Mouse (Mus musculus): ENCODE measurements around the gene Kcna2. TPM values are rescaled to one million over a fixed set of nuclear protein-coding genes. Genes with fewer than 3 reads are reported as not detected.

The Kcna2 gene
- polyA plus RNA-seq, 1 experiment from 2014 or later: 0.13 TPM

GRCm38 (mm10) chr3:107129251-107129650, 28.3 kb downstream of the Kcna2 start:
- H3K4me3 ChIP-seq: no peak overlapping the region
- WGBS: 61% methylated on average over 2 of the region's 2 CpGs
- ATAC-seq (ENCODE audit: insufficient number of reproducible peaks, insufficient read depth, low FRiP score, low TSS enrichment): no peak

GRCm38 (mm10) chr3:107130661-107131326, 29.8 kb downstream of the Kcna2 start:
- 76% methylated on average over 4 of the region's 4 CpGs for WGBS
- no peaks in the 10 kb centered on the region for H3K36me3 ChIP-seq
- no peaks in the 10 kb centered on the region for H3K27me3 ChIP-seq
- no peak overlapping the region for H3K9ac ChIP-seq
- no peak overlapping the region for H3K4me2 ChIP-seq (replicated peaks)
- no peak overlapping the region for H3K27ac ChIP-seq
- no peak for ATAC-seq (ENCODE audit: insufficient number of reproducible peaks, insufficient read depth, low FRiP score, low TSS enrichment)
- H3K9me3 ChIP-seq: no peaks in the 10 kb centered on the region
- no peaks in the 10 kb centered on the region for H3K4me1 ChIP-seq
- H3K4me3 ChIP-seq: no peak overlapping the region

More at GRCm38 (mm10) chr3:107129251-107129650, 28.3 kb downstream of the Kcna2 start:
- H3K27ac ChIP-seq: no peak overlapping the region
- no peak overlapping the region for H3K9ac ChIP-seq
- H3K9me3 ChIP-seq: no peaks in the 10 kb centered on the region
- no peaks in the 10 kb centered on the region for H3K36me3 ChIP-seq
- no peak overlapping the region for H3K4me2 ChIP-seq (replicated peaks)
- H3K27me3 ChIP-seq: no peaks in the 10 kb centered on the region
- H3K4me1 ChIP-seq: no peaks in the 10 kb centered on the region

GRCm38 (mm10) chr3:107131846-107132245, 30.9 kb downstream of the Kcna2 start:
- Histone ChIP-seq H3K4me2 (replicated peaks) (no peak overlapping the region), H3K9me3 (no peaks in the 10 kb centered on the region), H3K36me3 (no peaks in the 10 kb centered on the region), H3K4me1 (no peaks in the 10 kb centered on the region), H3K9ac (no peak overlapping the region), H3K4me3 (no peak overlapping the region), H3K27ac (no peak overlapping the region), H3K27me3 (no peaks in the 10 kb centered on the region)
- WGBS: 70% methylated on average over 6 of the region's 6 CpGs
- ATAC-seq (ENCODE audit: insufficient number of reproducible peaks, insufficient read depth, low FRiP score, low TSS enrichment): no peak

GRCm38 (mm10) chr3:107132651-107133050, 31.7 kb downstream of the Kcna2 start:
- Histone ChIP-seq H3K4me2 (replicated peaks) (no peak overlapping the region), H3K9ac (no peak overlapping the region), H3K4me3 (no peak overlapping the region), H3K9me3 (no peaks in the 10 kb centered on the region), H3K36me3 (no peaks in the 10 kb centered on the region), H3K4me1 (no peaks in the 10 kb centered on the region), H3K27me3 (no peaks in the 10 kb centered on the region), H3K27ac (no peak overlapping the region)
- WGBS: 89% methylated on average over 6 of the region's 6 CpGs
- ATAC-seq (ENCODE audit: insufficient number of reproducible peaks, insufficient read depth, low FRiP score, low TSS enrichment): no peak

GRCm38 (mm10) chr3:107134457-107134856, 33.5 kb downstream of the Kcna2 start:
- H3K4me2 ChIP-seq (replicated peaks): no peak overlapping the region
- no peak overlapping the region for H3K27ac ChIP-seq
- WGBS: 66% methylated on average over 3 of the region's 3 CpGs

GRCm38 (mm10) chr3:107147126-107147525, 46.2 kb downstream of the Kcna2 start:
- Histone ChIP-seq H3K4me3 (no peak overlapping the region), H3K4me1 (no peaks in the 10 kb centered on the region), H3K9ac (no peak overlapping the region), H3K4me2 (replicated peaks) (no peak overlapping the region), H3K27ac (no peak overlapping the region), H3K9me3 (no peaks in the 10 kb centered on the region), H3K36me3 (no peaks in the 10 kb centered on the region), H3K27me3 (no peaks in the 10 kb centered on the region)
- ATAC-seq (ENCODE audit: insufficient number of reproducible peaks, insufficient read depth, low FRiP score, low TSS enrichment): no peak
- WGBS: 74% methylated on average over 7 of the region's 7 CpGs

More at GRCm38 (mm10) chr3:107134457-107134856, 33.5 kb downstream of the Kcna2 start:
- ATAC-seq (ENCODE audit: insufficient number of reproducible peaks, insufficient read depth, low FRiP score, low TSS enrichment): no peak
- H3K36me3 ChIP-seq: no peaks in the 10 kb centered on the region
- no peak overlapping the region for H3K9ac ChIP-seq
- H3K4me3 ChIP-seq: no peak overlapping the region
- H3K27me3 ChIP-seq: no peaks in the 10 kb centered on the region
- no peaks in the 10 kb centered on the region for H3K4me1 ChIP-seq
- no peaks in the 10 kb centered on the region for H3K9me3 ChIP-seq

GRCm38 (mm10) chr3:107149006-107149405, 48.1 kb downstream of the Kcna2 start:
- no peaks in the 10 kb centered on the region for H3K36me3 ChIP-seq
- H3K4me1 ChIP-seq: no peaks in the 10 kb centered on the region
- no peak for ATAC-seq (ENCODE audit: insufficient number of reproducible peaks, insufficient read depth, low FRiP score, low TSS enrichment)
- no peaks in the 10 kb centered on the region for H3K27me3 ChIP-seq
- H3K27ac ChIP-seq: no peak overlapping the region
- H3K9ac ChIP-seq: no peak overlapping the region
- no peaks in the 10 kb centered on the region for H3K9me3 ChIP-seq
- H3K4me3 ChIP-seq: no peak overlapping the region
- no peak overlapping the region for H3K4me2 ChIP-seq (replicated peaks)
- 59% methylated on average over 3 of the region's 3 CpGs for WGBS

GRCm38 (mm10) chr3:107150469-107150868, 49.5 kb downstream of the Kcna2 start:
- WGBS: 46% methylated on average over 3 of the region's 3 CpGs
- Histone ChIP-seq H3K36me3 (no peaks in the 10 kb centered on the region), H3K9me3 (no peaks in the 10 kb centered on the region), H3K4me1 (no peaks in the 10 kb centered on the region), H3K27me3 (no peaks in the 10 kb centered on the region), H3K27ac (no peak overlapping the region), H3K4me3 (no peak overlapping the region), H3K4me2 (replicated peaks) (no peak overlapping the region), H3K9ac (no peak overlapping the region)
- ATAC-seq (ENCODE audit: insufficient number of reproducible peaks, insufficient read depth, low FRiP score, low TSS enrichment): no peak

- Histone ChIP-seq H3K36me3 (no peaks in the 10 kb centered on the region), H3K9me3 (no peaks in the 10 kb centered on the region), H3K4me3 (no peak overlapping the region), H3K9ac (no peak overlapping the region), H3K27me3 (no peaks in the 10 kb centered on the region), H3K4me2 (replicated peaks) (no peak overlapping the region), H3K4me1 (no peaks in the 10 kb centered on the region), H3K27ac (no peak overlapping the region)
- WGBS: 56% methylated on average over 7 of the region's 7 CpGs
- no peak for ATAC-seq (ENCODE audit: insufficient number of reproducible peaks, insufficient read depth, low FRiP score, low TSS enrichment)
These were observed 50.1 kb downstream of the Kcna2 start for GRCm38 (mm10) chr3:107150872-107151540.

- no peaks in the 10 kb centered on the region for H3K36me3 ChIP-seq
- no peak for ATAC-seq (ENCODE audit: insufficient number of reproducible peaks, insufficient read depth, low FRiP score, low TSS enrichment)
- 84% methylated on average over 11 of the region's 11 CpGs for WGBS
These were observed 53.1 kb downstream of the Kcna2 start for GRCm38 (mm10) chr3:107153772-107154655.

GRCm38 (mm10) chr3:107158856-107159255, 57.9 kb downstream of the Kcna2 start:
- no peaks in the 10 kb centered on the region for H3K9me3 ChIP-seq
- no peak for ATAC-seq (ENCODE audit: insufficient number of reproducible peaks, insufficient read depth, low FRiP score, low TSS enrichment)
- H3K9ac ChIP-seq: no peak overlapping the region
- 90% methylated on average over 7 of the region's 7 CpGs for WGBS
- peaks cover 21% of the 10 kb centered on the region; the same call in 1 of the 2 replicates for H3K27me3 ChIP-seq
- no peak overlapping the region for H3K4me3 ChIP-seq
- no peak overlapping the region for H3K27ac ChIP-seq
- no peaks in the 10 kb centered on the region for H3K36me3 ChIP-seq
- H3K4me2 ChIP-seq (replicated peaks): no peak overlapping the region
- no peaks in the 10 kb centered on the region for H3K4me1 ChIP-seq

More at GRCm38 (mm10) chr3:107153772-107154655, 53.1 kb downstream of the Kcna2 start:
- H3K9me3 ChIP-seq: no peaks in the 10 kb centered on the region
- no peak overlapping the region for H3K4me2 ChIP-seq (replicated peaks)
- no peak overlapping the region for H3K27ac ChIP-seq
- no peak overlapping the region for H3K4me3 ChIP-seq
- H3K4me1 ChIP-seq: no peaks in the 10 kb centered on the region
- 0 out of 2 replicates have a peak, but pooled peaks cover 5% of the 10 kb centered on the region for H3K27me3 ChIP-seq
- no peak overlapping the region for H3K9ac ChIP-seq

Data from embryonic facial prominence, embryonic 12.5 days (tissue).